Mouse (Mus musculus): ENCODE results near the gene Nek7.

The Nek7 gene

GRCm38 (mm10) chr1:138619996-138620461 is at the start of gene Nek7:
TSS of gene Nek7 (minus strand) at chr1:138620141.
- DNase-seq (ENCODE audit: low spot score in 2 of 2): peak in 1 of 2 experiments; percentile 13

DNA sequence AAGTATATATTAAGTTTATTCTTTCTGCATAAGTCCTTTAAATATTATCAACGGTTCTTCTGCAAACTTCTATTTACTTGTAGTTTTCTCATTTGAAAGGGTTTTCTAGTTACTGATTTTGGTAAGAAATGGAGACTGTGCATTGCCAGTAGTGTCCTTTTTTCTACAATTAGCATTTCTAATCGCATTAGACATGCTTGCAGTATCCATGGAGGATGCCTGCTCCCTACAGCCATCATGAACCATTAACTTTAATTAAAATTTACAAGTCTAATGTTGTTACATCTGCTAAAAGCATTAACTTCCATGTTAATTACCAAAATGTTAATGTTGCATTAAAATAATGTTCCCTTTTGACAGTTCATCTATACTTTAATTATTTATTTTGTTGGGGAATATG is 42.4 kb upstream of the Nek7 start:
- DNase-seq (ENCODE audit: low spot score in 2 of 2): no peak

DNA sequence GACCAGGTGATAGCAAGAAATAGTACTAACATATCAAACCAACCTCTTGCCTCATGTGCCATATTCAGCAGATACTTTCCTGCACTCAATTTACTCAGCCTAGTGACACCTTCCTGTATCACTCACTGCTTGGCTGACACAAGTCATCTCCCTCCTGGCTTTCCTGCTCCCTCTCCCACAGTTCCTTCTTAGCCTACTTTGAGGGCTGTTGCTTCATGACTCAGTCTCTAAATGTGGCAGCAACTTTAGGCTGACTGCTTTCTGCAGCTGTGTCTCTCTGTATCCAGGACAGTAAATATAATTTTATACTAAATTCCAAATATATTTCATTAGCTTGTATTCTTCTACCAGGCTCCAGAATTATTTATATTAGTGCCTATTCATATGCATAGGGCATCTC is 34.3 kb upstream of the Nek7 start:
- no peak for DNase-seq (ENCODE audit: low spot score in 2 of 2)

GRCm38 (mm10) chr1:138644991-138645390 is 25.1 kb upstream of the Nek7 start:
- no peak for DNase-seq (ENCODE audit: low spot score in 2 of 2)

- no peak for DNase-seq (ENCODE audit: low spot score in 2 of 2)
Measured at GRCm38 (mm10) chr1:138643306-138643830, 23.4 kb upstream of the Nek7 start.

DNA sequence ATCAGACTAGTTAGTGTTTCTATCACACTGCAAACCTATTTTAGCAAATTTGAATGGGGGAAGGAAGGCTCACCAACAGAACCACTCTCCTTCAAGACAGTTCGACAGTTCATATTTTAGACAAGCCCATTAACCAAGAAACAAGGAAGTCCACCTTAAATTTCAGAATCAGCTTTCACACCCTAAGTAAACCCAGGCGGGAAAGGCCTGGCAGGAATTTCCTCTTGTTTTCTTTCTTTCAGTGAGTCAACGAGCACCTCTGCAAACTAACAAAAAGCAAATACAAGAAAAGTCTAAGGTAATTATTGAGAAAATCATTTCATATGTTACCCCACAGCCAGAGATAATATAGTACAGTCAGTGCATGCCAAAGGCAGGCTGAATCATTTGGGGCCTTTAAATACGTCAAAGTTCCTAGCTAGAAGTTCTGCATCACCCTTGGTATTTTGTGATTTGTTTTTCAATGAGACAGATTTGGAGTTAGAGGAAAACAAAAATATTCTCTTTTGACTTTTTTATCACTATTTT is 21.1 kb upstream of the Nek7 start:
- DNase-seq (ENCODE audit: low spot score in 2 of 2): no peak

DNA sequence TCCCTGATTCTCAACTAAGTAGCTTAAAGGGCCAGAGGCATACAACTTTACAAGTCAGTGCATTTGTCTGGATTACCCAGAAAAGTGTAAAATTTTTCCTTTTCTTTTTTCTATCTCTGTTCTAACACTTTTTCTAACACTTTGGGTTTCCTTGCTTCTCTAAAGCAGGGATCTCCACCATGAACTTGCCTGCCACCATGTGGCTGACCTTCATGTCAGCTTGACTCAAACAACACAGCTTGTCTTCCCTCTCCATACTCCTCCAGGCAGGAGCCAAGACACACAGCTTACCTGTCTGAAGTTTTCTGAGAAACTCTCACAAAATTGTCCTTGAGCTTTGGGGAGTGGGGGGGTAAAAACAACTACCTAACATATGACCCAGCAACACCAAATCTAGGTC is 17.9 kb upstream of the Nek7 start:
- no peak for DNase-seq (ENCODE audit: low spot score in 2 of 2)

GRCm38 (mm10) chr1:138634561-138634960 is 14.6 kb upstream of the Nek7 start:
- DNase-seq (ENCODE audit: low spot score in 2 of 2): no peak

GRCm38 (mm10) chr1:138628919-138629318 is 9.0 kb upstream of the Nek7 start:
- DNase-seq (ENCODE audit: low spot score in 2 of 2): no peak

GRCm38 (mm10) chr1:138628486-138628885 is 8.5 kb upstream of the Nek7 start:
- no peak for DNase-seq (ENCODE audit: low spot score in 2 of 2)

DNA sequence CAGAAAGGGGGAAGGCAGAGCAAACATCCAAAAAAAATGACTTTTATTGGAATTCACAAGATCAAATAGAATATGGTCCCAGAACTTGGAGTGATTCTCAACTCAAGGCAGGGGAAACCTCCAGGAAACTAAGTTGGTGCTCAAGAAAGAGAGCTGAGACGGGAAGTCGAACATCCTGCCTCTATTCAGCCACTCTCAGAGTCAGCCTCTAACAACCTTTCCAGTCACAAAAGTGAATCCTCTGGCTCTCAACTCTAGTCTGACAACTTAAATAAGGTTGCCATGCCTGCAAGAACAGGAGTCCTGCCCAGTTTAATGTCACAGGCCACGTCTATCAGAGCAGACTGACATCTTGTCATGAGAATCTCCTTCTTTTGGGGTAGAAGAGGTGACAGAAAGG is 7.9 kb upstream of the Nek7 start:
- DNase-seq (ENCODE audit: low spot score in 2 of 2): no peak

- DNase-seq (ENCODE audit: low spot score in 2 of 2): no peak
Measured at GRCm38 (mm10) chr1:138626288-138626687, 6.3 kb upstream of the Nek7 start.

DNA sequence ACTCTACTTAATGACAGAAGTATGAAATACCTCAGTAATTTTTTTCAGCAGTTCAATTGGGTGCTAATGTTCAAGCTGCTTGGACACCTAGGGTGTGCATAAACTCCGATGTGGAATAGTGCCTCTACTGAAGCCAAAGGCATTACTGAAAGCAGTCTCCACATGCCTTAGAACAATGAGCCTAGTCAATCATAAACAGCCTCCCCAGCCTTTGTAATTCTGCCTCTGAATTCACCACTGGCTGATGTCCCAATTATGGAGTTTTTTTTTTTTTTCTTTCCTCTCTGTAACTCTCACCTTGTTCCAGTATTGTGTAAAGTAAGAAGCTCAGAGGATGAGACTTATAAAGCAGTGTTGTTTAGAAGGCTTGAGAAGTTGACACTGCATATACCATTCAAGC is 3.9 kb upstream of the Nek7 start:
- DNase-seq (ENCODE audit: low spot score in 2 of 2): no peak

DNA sequence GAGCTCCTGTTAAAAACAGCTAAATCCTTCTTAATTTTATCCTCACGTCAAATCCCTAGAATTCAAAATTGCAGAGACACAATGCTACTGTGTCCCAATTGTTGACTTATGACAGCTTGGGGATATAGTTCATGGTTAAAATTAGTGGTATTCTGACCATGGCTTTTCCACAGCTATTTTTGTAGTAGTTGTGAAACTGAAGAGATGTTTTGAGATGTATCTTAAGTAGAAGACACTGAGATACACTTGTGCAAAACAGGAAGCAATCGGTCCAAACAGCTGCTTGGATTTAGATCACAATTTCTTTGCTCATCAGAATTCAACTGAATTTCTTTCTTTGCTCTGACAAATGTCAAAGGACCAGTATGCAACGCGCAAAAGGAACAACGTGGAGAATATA is 2.9 kb upstream of the Nek7 start:
- no peak for DNase-seq (ENCODE audit: low spot score in 2 of 2)

DNA sequence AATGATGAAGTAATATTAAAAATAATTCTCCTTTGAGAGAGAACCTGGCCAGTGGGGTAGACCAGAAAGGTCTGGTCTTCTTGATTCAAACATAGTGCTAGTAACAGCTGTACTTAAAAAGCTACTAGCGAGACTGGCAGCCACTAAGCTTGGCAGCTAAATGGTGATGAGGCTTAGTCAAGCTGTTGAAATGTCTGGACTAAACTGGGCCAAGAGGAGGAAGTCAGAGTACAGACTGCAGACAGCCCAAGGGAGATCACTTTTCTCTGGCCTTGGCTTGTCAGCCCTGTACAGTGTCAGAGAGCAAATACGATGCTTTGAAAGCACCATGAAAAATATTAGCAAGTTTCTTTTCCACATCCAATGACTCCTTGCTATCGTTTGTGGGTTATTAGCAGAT is 2.5 kb upstream of the Nek7 start:
- DNase-seq (ENCODE audit: low spot score in 2 of 2): no peak

GRCm38 (mm10) chr1:138619114-138619971 is 598 bp downstream of the Nek7 start:
- DNase-seq (ENCODE audit: low spot score in 2 of 2): peak; percentile 95 to 96

- peak; percentile 79 to 86 for DNase-seq (ENCODE audit: low spot score in 2 of 2)
Measured at GRCm38 (mm10) chr1:138618012-138618354, 2.0 kb downstream of the Nek7 start.

DNA sequence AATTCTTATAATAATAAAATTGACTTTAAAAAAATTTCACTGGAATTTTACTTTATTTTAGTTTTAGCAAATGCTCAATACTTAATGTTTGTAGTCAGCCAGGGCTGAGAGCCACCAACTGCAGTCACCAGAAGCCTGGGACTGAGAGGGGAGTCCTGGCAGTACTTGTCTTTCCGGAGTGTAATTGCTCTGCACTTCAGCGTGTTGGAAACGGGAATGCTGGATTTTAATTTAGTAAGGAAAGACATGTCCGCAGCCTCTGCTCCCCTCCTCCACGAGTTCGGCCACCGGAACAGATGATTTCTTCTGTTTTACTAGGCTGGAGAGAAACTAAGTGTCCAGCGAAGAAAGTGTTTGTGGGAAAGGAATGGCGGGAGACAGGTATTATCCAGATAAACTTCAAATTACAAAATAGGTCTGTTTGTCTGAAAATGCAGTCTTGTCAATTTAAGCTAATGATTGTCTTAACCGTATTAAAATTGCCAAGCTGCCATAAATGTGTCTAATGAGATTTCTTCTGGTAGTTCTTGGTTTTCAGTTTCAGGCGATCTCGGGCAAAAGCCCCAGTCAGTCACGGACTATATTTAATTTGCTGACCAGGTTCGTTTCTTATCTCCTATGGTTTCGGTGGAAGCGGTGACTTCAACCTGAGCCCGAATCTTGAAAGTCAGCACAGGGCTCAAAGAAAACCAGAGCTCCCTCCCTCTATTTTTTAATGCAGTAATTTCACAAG is 2.5 kb downstream of the Nek7 start:
- DNase-seq (ENCODE audit: low spot score in 2 of 2): no peak

DNA sequence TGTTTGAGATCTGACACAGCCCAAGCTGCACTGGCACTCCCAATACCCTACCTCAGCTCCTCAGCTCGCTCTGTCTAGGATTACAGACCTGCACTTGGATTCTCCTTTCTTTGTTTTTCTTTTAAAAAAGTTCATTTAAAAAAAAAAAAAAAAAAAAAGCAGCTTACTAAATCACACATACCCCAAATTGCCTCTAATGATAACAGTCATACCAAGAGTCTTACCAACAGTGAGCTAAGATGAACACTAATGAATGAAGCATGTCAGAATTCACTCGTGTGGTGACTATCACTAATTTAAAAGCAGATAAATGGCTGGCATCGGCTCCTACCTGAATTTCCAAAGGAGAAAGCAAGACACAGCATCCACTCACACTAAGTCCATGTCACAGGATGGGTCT is 4.6 kb downstream of the Nek7 start:
- no peak for DNase-seq (ENCODE audit: low spot score in 2 of 2)

DNA sequence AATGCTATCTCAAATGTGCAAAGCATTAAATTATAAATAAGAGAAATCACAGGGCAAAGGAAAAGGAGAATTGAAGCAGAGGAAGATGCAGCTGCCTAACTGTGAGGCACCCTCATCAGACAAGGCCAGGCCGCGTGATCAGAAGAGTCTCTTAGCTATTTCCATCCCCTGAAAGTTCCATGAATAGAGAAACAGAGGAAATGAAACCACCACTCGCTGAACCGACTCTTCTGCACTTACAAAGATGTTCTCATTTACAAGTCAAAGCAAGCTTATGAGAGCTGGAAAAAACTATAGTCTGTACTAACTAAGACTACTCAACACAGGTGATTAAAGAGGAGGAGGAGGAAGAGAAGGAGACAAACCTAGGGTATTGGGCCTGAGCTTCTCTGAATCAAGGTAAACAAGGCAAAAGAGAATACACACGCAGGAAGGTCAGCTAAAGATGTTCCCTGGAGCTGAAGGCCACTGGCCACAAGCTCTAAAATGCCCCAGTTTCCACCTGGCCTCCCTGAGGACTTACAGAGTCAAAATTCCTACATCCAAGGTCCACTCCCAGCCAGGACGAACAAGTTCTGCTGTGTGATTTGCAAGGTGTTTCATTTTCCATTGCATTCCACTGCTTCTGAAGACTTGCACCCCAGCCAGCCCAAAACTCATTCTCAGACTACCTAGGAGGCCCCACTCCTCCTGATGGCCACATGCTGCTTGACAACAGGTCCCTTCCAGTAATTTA is 5.2 kb downstream of the Nek7 start:
- no peak for DNase-seq (ENCODE audit: low spot score in 2 of 2)

GRCm38 (mm10) chr1:138612177-138612576 is 7.8 kb downstream of the Nek7 start:
- DNase-seq (ENCODE audit: low spot score in 2 of 2): no peak

- DNase-seq (ENCODE audit: low spot score in 2 of 2): no peak
Measured at GRCm38 (mm10) chr1:138609176-138609575, 10.8 kb downstream of the Nek7 start.

Data from urinary bladder, adult 18-20 months (tissue).